ENCODE assay signal across 8 mouse cellular contexts in the genomic region with DNA sequence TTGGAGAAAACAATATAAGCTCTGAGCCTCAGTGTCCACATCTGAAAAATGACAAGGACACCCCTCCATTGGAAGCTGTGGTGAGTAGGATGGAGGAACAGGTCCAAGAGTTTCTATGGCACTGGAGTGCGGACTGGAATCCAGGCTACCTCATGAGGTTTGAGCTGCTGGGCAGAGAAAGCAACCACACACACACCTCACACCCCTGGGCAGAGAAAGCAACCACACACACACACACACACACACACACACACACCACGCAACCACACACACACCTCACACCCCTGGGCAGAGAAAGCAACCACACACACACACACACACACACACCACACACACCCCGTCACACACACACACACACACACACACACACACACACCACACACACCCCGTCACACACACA. TPM values are rescaled to one million over a fixed set of nuclear protein-coding genes. Genes with fewer than 3 reads are reported as not detected.
DNase-seq lines count a peak whose midpoint lies in the region; ATAC-seq and TF ChIP-seq lines count a peak whose summit lies in the region.
"Not testable (repeated sequence)": the region's sequence is repeated elsewhere in the genome, so short reads cannot be mapped to it uniquely, and the experiment has no call there.

No protein-coding gene starts in this region.

- not testable (repeated sequence) for H3K36me3 ChIP-seq in ES-Bruce4 (ENCODE audit: control insufficient read depth, insufficient read depth, low read length, poor library complexity, severe bottlenecking); stomach, embryonic 15.5 days
- H3K36me3 ChIP-seq in forebrain, embryonic 15.5 days, result peaks cover 22% of the 10 kb centered on the region; the same call in 1 of the 2 replicates
- H3K36me3 ChIP-seq in hindbrain, embryonic 12.5 days, result peaks cover 25% of the 10 kb centered on the region
- peaks cover 22% of the 10 kb centered on the region for H3K36me3 ChIP-seq in liver, postnatal 0 days (replicated peaks; ENCODE audit: insufficient read depth, low read length)
- H3K36me3 ChIP-seq in midbrain, postnatal 0 days (ENCODE audit: insufficient read depth, low read length), result peaks cover 18% of the 10 kb centered on the region

- not testable (repeated sequence) for TF ChIP-seq CTCF in ES-Bruce4 (IDR thresholded peaks at IDR 0.05; ENCODE audit: low read depth, low read length); cortical plate, adult 2 months (IDR thresholded peaks at IDR 0.05; ENCODE audit: extremely low read depth, insufficient read depth, low read length); layer of hippocampus, adult 2 months (conservative IDR thresholded peaks at IDR 0.05); liver, postnatal 0 days (IDR thresholded peaks at IDR 0.05; ENCODE audit: low read depth); midbrain, postnatal 0 days (IDR thresholded peaks at IDR 0.05)

- not testable (repeated sequence) for H3K9ac ChIP-seq in ES-Bruce4 (ENCODE audit: low read depth, poor library complexity, severe bottlenecking); stomach, embryonic 15.5 days
- H3K9ac ChIP-seq in forebrain, embryonic 15.5 days (replicated peaks), result 0 out of 2 replicates have a peak overlapping the region, but pooled peaks have one; percentile 31
- H3K9ac ChIP-seq in hindbrain, embryonic 12.5 days, result peak overlapping the region; percentile 76
- H3K9ac ChIP-seq in liver, postnatal 0 days (replicated peaks), result peak overlapping the region; percentile 59
- H3K9ac ChIP-seq in midbrain, postnatal 0 days (replicated peaks; ENCODE audit: low read length, poor library complexity, severe bottlenecking), result peak overlapping the region; percentile 86

- WGBS in forebrain, embryonic 15.5 days, result 13% methylated on average over 4 of the region's 4 CpGs
- 61% methylated on average over 1 of the region's 4 CpGs for WGBS in hindbrain, embryonic 12.5 days
- 28% methylated on average over 4 of the region's 4 CpGs for WGBS in liver, postnatal 0 days (ENCODE audit: insufficient replicate concordance)
- WGBS in midbrain, postnatal 0 days, result 5% methylated on average over 3 of the region's 4 CpGs
- 22% methylated on average over 3 of the region's 4 CpGs for WGBS in stomach, embryonic 15.5 days

- peak overlapping the region; percentile 50 for H3K4me3 ChIP-seq in ES-Bruce4 (ENCODE audit: low read depth, low read length)
- H3K4me3 ChIP-seq in cortical plate, adult 2 months (ENCODE audit: insufficient read depth, low read length), result peak overlapping the region; percentile 91
- peak overlapping the region; percentile 62 for H3K4me3 ChIP-seq in forebrain, embryonic 15.5 days
- H3K4me3 ChIP-seq in hindbrain, embryonic 12.5 days, result peak overlapping the region; percentile 62
- H3K4me3 ChIP-seq in layer of hippocampus, adult 2 months, result peak overlapping the region; percentile 34
- peak overlapping the region; percentile 67 for H3K4me3 ChIP-seq in liver, postnatal 0 days (ENCODE audit: low read depth, low read length)
- peak overlapping the region; percentile 76 for H3K4me3 ChIP-seq in midbrain, postnatal 0 days (ENCODE audit: low read depth, low read length)
- H3K4me3 ChIP-seq in stomach, embryonic 15.5 days (replicated peaks), result peak overlapping the region; percentile 86

- not testable (repeated sequence) for H3K27ac ChIP-seq in ES-Bruce4 (ENCODE audit: insufficient read depth, low read length)
- H3K27ac ChIP-seq in cortical plate, adult 2 months (ENCODE audit: insufficient read depth, low read length), result peak overlapping the region; percentile 84
- H3K27ac ChIP-seq in forebrain, embryonic 15.5 days (replicated peaks), result peak overlapping the region; percentile 42
- H3K27ac ChIP-seq in hindbrain, embryonic 12.5 days, result peak overlapping the region; percentile 64; the same call in 1 of the 2 replicates
- peak overlapping the region; percentile 77 for H3K27ac ChIP-seq in layer of hippocampus, adult 2 months
- H3K27ac ChIP-seq in liver, postnatal 0 days (ENCODE audit: low read depth), result peak overlapping the region; percentile 78; the same call in 1 of the 2 replicates
- peak overlapping the region; percentile 75; the same call in 1 of the 2 replicates for H3K27ac ChIP-seq in midbrain, postnatal 0 days (ENCODE audit: low read depth, low read length)
- peak overlapping the region; percentile 40; the same call in 1 of the 2 replicates for H3K27ac ChIP-seq in stomach, embryonic 15.5 days

- not testable (repeated sequence) for TF ChIP-seq EP300 in ES-Bruce4 (IDR thresholded peaks at IDR 0.05; ENCODE audit: insufficient read depth, low read depth, low read length); liver, postnatal 0 days (IDR thresholded peaks at IDR 0.05; ENCODE audit: low read depth)

- H3K4me2 ChIP-seq in forebrain, embryonic 15.5 days (replicated peaks), result peak overlapping the region; percentile 63
- peak overlapping the region; percentile 67 for H3K4me2 ChIP-seq in hindbrain, embryonic 12.5 days (replicated peaks)
- peak overlapping the region; percentile 64 for H3K4me2 ChIP-seq in liver, postnatal 0 days (ENCODE audit: low read depth, low read length)
- H3K4me2 ChIP-seq in midbrain, postnatal 0 days (ENCODE audit: low read depth, low read length, poor library complexity, severe bottlenecking), result peak overlapping the region; percentile 58
- peak overlapping the region; percentile 44 for H3K4me2 ChIP-seq in stomach, embryonic 15.5 days

- not testable (repeated sequence) for H3K27me3 ChIP-seq in ES-Bruce4 (ENCODE audit: control insufficient read depth, insufficient read depth, low read length, poor library complexity, severe bottlenecking); forebrain, embryonic 15.5 days; hindbrain, embryonic 12.5 days; liver, postnatal 0 days (ENCODE audit: insufficient read depth, low read length); midbrain, postnatal 0 days (ENCODE audit: insufficient read depth, low read length); stomach, embryonic 15.5 days (replicated peaks)

- H3K9me3 ChIP-seq in ES-Bruce4 (replicated peaks; ENCODE audit: control insufficient read depth, insufficient read depth, low read length, poor library complexity, severe bottlenecking); forebrain, embryonic 15.5 days; hindbrain, embryonic 12.5 days (replicated peaks); liver, postnatal 0 days (ENCODE audit: low read length); midbrain, postnatal 0 days (ENCODE audit: low read length); stomach, embryonic 15.5 days: not testable (repeated sequence)

- TF ChIP-seq POLR2A in ES-Bruce4 (IDR thresholded peaks at IDR 0.05; ENCODE audit: insufficient read depth, low read length); cortical plate, adult 2 months (IDR thresholded peaks at IDR 0.05; ENCODE audit: extremely low read depth, insufficient read depth, low read length): not testable (repeated sequence)

- peak; percentile 53 for ATAC-seq in forebrain, embryonic 15.5 days (replicated peaks)
- not testable (repeated sequence) for ATAC-seq in hindbrain, embryonic 12.5 days (ENCODE audit: low FRiP score)
- ATAC-seq in liver, postnatal 0 days, result peak; percentile 9
- ATAC-seq in midbrain, postnatal 0 days (ENCODE audit: low FRiP score), result peak; percentile 36
- ATAC-seq in stomach, embryonic 15.5 days (ENCODE audit: insufficient read depth, low FRiP score, low read depth), result peak; percentile 2

- H3K4me1 ChIP-seq in ES-Bruce4 (ENCODE audit: control insufficient read depth, insufficient read depth, low read length); cortical plate, adult 2 months (ENCODE audit: control insufficient read depth, insufficient read depth, low read length): not testable (repeated sequence)
- H3K4me1 ChIP-seq in forebrain, embryonic 15.5 days, result peaks cover 29% of the 10 kb centered on the region
- peaks cover 25% of the 10 kb centered on the region for H3K4me1 ChIP-seq in hindbrain, embryonic 12.5 days
- peaks cover 49% of the 10 kb centered on the region for H3K4me1 ChIP-seq in liver, postnatal 0 days (ENCODE audit: insufficient read depth)
- H3K4me1 ChIP-seq in midbrain, postnatal 0 days (ENCODE audit: insufficient read depth, low read length), result peaks cover 18% of the 10 kb centered on the region
- H3K4me1 ChIP-seq in stomach, embryonic 15.5 days, result peaks cover 25% of the 10 kb centered on the region

- not testable (repeated sequence) for DNase-seq in layer of hippocampus, adult 2 months (ENCODE audit: low spot score in 2 of 2); liver, postnatal 0 days
- DNase-seq in midbrain, postnatal 0 days (ENCODE audit: low spot score), result peak; percentile 28

RNA-seq across cellular contexts. Expression of a gene that starts 0.4 kb away (rescaled TPM):
- polyA plus RNA-seq in ES-Bruce4 (2011; ENCODE audit: insufficient read depth, insufficient read length, low read depth, missing spikeins), result 43.8 and 51.3 TPM in 2 replicates
- polyA plus RNA-seq in cortical plate, adult 2 months (2012; rRNA removed), result 167 and 180 TPM in 2 replicates
- 90.1 and 92.5 TPM in 2 replicates for polyA plus RNA-seq in forebrain, embryonic 15.5 days (2015; fragmentation: Nextera tagmentation; extraction: Ambion mirVana)
- polyA plus RNA-seq in hindbrain, embryonic 12.5 days (2016; fragmentation: Nextera tagmentation; extraction: Ambion mirVana), result 68.8 and 71.3 TPM in 2 replicates
- 100 to 1,000 TPM; 111 to 123 TPM for total RNA-seq in layer of hippocampus, adult 2 months (2021)
- polyA plus RNA-seq in liver, postnatal 0 days (2015; fragmentation: Nextera tagmentation; extraction: Ambion mirVana), result 23.1 and 26.8 TPM in 2 replicates
- total RNA-seq in midbrain, postnatal 0 days (2014; rRNA removed), result 29.8 and 49.9 TPM in 2 replicates
- polyA plus RNA-seq in midbrain, postnatal 0 days (2015; fragmentation: Nextera tagmentation; extraction: Ambion mirVana), result 87.7 and 97.6 TPM in 2 replicates
- 79.0 and 91.0 TPM in 2 replicates for polyA plus RNA-seq in stomach, embryonic 15.5 days (2015; fragmentation: Nextera tagmentation; extraction: Ambion mirVana)

RNA-seq across cellular contexts. Expression of a gene that starts 14.3 kb away (rescaled TPM):
- polyA plus RNA-seq in ES-Bruce4 (2011; ENCODE audit: insufficient read depth, insufficient read length, low read depth, missing spikeins), result not detected in 2 replicates
- 0.04 TPM in 2 replicates for polyA plus RNA-seq in cortical plate, adult 2 months (2012; rRNA removed)
- not detected in 2 replicates for polyA plus RNA-seq in forebrain, embryonic 15.5 days (2015; fragmentation: Nextera tagmentation; extraction: Ambion mirVana)
- 0.05 TPM in 1 of 2 replicates, not detected in the other for polyA plus RNA-seq in hindbrain, embryonic 12.5 days (2016; fragmentation: Nextera tagmentation; extraction: Ambion mirVana)
- total RNA-seq in layer of hippocampus, adult 2 months (2021), result under 1 TPM; 0.07 to 0.08 TPM
- not detected in 2 replicates for polyA plus RNA-seq in liver, postnatal 0 days (2015; fragmentation: Nextera tagmentation; extraction: Ambion mirVana)
- 0.16 TPM in 1 of 2 replicates, not detected in the other for total RNA-seq in midbrain, postnatal 0 days (2014; rRNA removed)
- not detected in 2 replicates for polyA plus RNA-seq in midbrain, postnatal 0 days (2015; fragmentation: Nextera tagmentation; extraction: Ambion mirVana)
- not detected in 2 replicates for polyA plus RNA-seq in stomach, embryonic 15.5 days (2015; fragmentation: Nextera tagmentation; extraction: Ambion mirVana)

RNA-seq across cellular contexts. Expression of a gene that starts 18.6 kb away (rescaled TPM):
- polyA plus RNA-seq in ES-Bruce4 (2011; ENCODE audit: insufficient read depth, insufficient read length, low read depth, missing spikeins), result not detected in 2 replicates
- polyA plus RNA-seq in cortical plate, adult 2 months (2012; rRNA removed), result 0.08 and 0.17 TPM in 2 replicates
- polyA plus RNA-seq in forebrain, embryonic 15.5 days (2015; fragmentation: Nextera tagmentation; extraction: Ambion mirVana), result 0.10 and 0.15 TPM in 2 replicates
- 0.16 and 0.39 TPM in 2 replicates for polyA plus RNA-seq in hindbrain, embryonic 12.5 days (2016; fragmentation: Nextera tagmentation; extraction: Ambion mirVana)
- under 1 TPM in 1 of 2 experiments, not detected in 1; 0.17 TPM for total RNA-seq in layer of hippocampus, adult 2 months (2021)
- 0.11 and 0.15 TPM in 2 replicates for polyA plus RNA-seq in liver, postnatal 0 days (2015; fragmentation: Nextera tagmentation; extraction: Ambion mirVana)
- total RNA-seq in midbrain, postnatal 0 days (2014; rRNA removed), result not detected in 2 replicates
- 0.20 and 0.36 TPM in 2 replicates for polyA plus RNA-seq in midbrain, postnatal 0 days (2015; fragmentation: Nextera tagmentation; extraction: Ambion mirVana)
- 0.13 and 0.19 TPM in 2 replicates for polyA plus RNA-seq in stomach, embryonic 15.5 days (2015; fragmentation: Nextera tagmentation; extraction: Ambion mirVana)

RNA-seq across cellular contexts. Expression of a gene that starts 23.2 kb away (rescaled TPM):
- polyA plus RNA-seq in ES-Bruce4 (2011; ENCODE audit: insufficient read depth, insufficient read length, low read depth, missing spikeins), result 82.4 and 88.1 TPM in 2 replicates
- polyA plus RNA-seq in cortical plate, adult 2 months (2012; rRNA removed), result 207 and 236 TPM in 2 replicates
- polyA plus RNA-seq in forebrain, embryonic 15.5 days (2015; fragmentation: Nextera tagmentation; extraction: Ambion mirVana), result 144 and 145 TPM in 2 replicates
- 128 and 131 TPM in 2 replicates for polyA plus RNA-seq in hindbrain, embryonic 12.5 days (2016; fragmentation: Nextera tagmentation; extraction: Ambion mirVana)
- 10 to 100 TPM; 84.8 to 92.9 TPM for total RNA-seq in layer of hippocampus, adult 2 months (2021)
- polyA plus RNA-seq in liver, postnatal 0 days (2015; fragmentation: Nextera tagmentation; extraction: Ambion mirVana), result 63.0 and 64.4 TPM in 2 replicates
- 96.1 and 116 TPM in 2 replicates for total RNA-seq in midbrain, postnatal 0 days (2014; rRNA removed)
- 95.2 and 104 TPM in 2 replicates for polyA plus RNA-seq in midbrain, postnatal 0 days (2015; fragmentation: Nextera tagmentation; extraction: Ambion mirVana)
- 164 and 180 TPM in 2 replicates for polyA plus RNA-seq in stomach, embryonic 15.5 days (2015; fragmentation: Nextera tagmentation; extraction: Ambion mirVana)

RNA-seq across cellular contexts. Expression of a gene that starts 25.5 kb away (rescaled TPM):
- polyA plus RNA-seq in ES-Bruce4 (2011; ENCODE audit: insufficient read depth, insufficient read length, low read depth, missing spikeins), result 9.8 and 11.2 TPM in 2 replicates
- polyA plus RNA-seq in cortical plate, adult 2 months (2012; rRNA removed), result 293 and 340 TPM in 2 replicates
- polyA plus RNA-seq in forebrain, embryonic 15.5 days (2015; fragmentation: Nextera tagmentation; extraction: Ambion mirVana), result 40.7 and 47.2 TPM in 2 replicates
- polyA plus RNA-seq in hindbrain, embryonic 12.5 days (2016; fragmentation: Nextera tagmentation; extraction: Ambion mirVana), result 19.6 and 24.4 TPM in 2 replicates
- 100 to 1,000 TPM; 173 to 180 TPM for total RNA-seq in layer of hippocampus, adult 2 months (2021)
- polyA plus RNA-seq in liver, postnatal 0 days (2015; fragmentation: Nextera tagmentation; extraction: Ambion mirVana), result 6.6 and 7.4 TPM in 2 replicates
- total RNA-seq in midbrain, postnatal 0 days (2014; rRNA removed), result 162 and 187 TPM in 2 replicates
- 127 and 134 TPM in 2 replicates for polyA plus RNA-seq in midbrain, postnatal 0 days (2015; fragmentation: Nextera tagmentation; extraction: Ambion mirVana)
- polyA plus RNA-seq in stomach, embryonic 15.5 days (2015; fragmentation: Nextera tagmentation; extraction: Ambion mirVana), result 12.9 and 16.2 TPM in 2 replicates

Comparison
In these comparisons a context has a peak if more than half of its experiments do, and no peak if none do; other contexts are left out.
1. H3K4me3 ChIP-seq: peak in every context shown above with its lines; median percentile 91 in cortical plate, adult 2 months; 86 in stomach, embryonic 15.5 days; 76 in midbrain, postnatal 0 days; 67 in liver, postnatal 0 days; 62 in forebrain, embryonic 15.5 days; 62 in hindbrain, embryonic 12.5 days; 50 in ES-Bruce4; 34 in layer of hippocampus, adult 2 months.